Mouse (Mus musculus) midbrain, embryonic 12.5 days (tissue): Measurements from ENCODE around the gene Pitpnm2. TPM values are rescaled to one million over a fixed set of nuclear protein-coding genes. Genes with fewer than 3 reads are reported as not detected.
"Not testable (repeated sequence)": the region's sequence is repeated elsewhere in the genome, so short reads cannot be mapped to it uniquely, and the experiment has no call there.

Experiments
- ATAC-seq: fragments of 200-750 bp; cut with Nextera tagmentation; 2 replicates; pipeline ENCODE4 v1.8.0; 2017; ENCODE audit warnings: low read depth, moderate TSS enrichment, moderate library complexity; ENCODE audit not compliant: low FRiP score
- H3K27ac ChIP-seq: fragments of 300-500 bp; sonication (generic); replicated peaks from 2 replicates; pipeline ENCODE4 v1.5.1; 2016; ENCODE audit warnings: mild to moderate bottlenecking
- H3K27me3 ChIP-seq: fragments of 300-500 bp; sonication (generic); 2 replicates; pipeline ENCODE4 v1.6.1; 2016; ENCODE audit warnings: mild to moderate bottlenecking
- H3K36me3 ChIP-seq: fragments of 300-500 bp; sonication (generic); 2 replicates; pipeline ENCODE4 v1.6.1; 2016
- H3K4me1 ChIP-seq: fragments of 300-500 bp; sonication (generic); 2 replicates; pipeline ENCODE4 v1.6.1; 2016
- H3K4me2 ChIP-seq: fragments of 300-500 bp; sonication (generic); replicated peaks from 2 replicates; pipeline ENCODE4 v1.6.1; 2016; ENCODE audit warnings: mild to moderate bottlenecking, moderate library complexity
- H3K4me3 ChIP-seq: fragments of 300-500 bp; sonication (generic); 2 replicates; pipeline ENCODE4 v1.5.1; 2016; ENCODE audit warnings: mild to moderate bottlenecking
- H3K9ac ChIP-seq: fragments of 300-500 bp; sonication (generic); replicated peaks from 2 replicates; pipeline ENCODE4 v1.6.1; 2016; ENCODE audit warnings: mild to moderate bottlenecking, moderate library complexity
- H3K9me3 ChIP-seq: fragments of 300-500 bp; sonication (generic); 2 replicates; pipeline ENCODE4 v1.6.1; 2016; ENCODE audit warnings: mild to moderate bottlenecking
- WGBS: fragments of 180-500 bp; shearing (Covaris S2); methylation state at CpG from one replicate; pipeline ENCODE4 v1.1.7; 2016; 5-methylcytosine and 5-hydroxymethylcytosine counted together
- polyA plus RNA-seq: library from polyadenylated mRNA; unstranded; fragments of >200 nt; fragmentation: Nextera tagmentation; extraction: Ambion mirVana; gene quantifications from 2 replicates; pipeline ENCODE4 v1.2.1, GENCODE M21; 2016

Pitpnm2 gene
- polyA plus RNA-seq, 1 experiment from 2014 or later = 7.2 TPM

GRCm38 (mm10) chr5:124226494-124226893 is 23.1 kb downstream of the Pitpnm2 start:
- Histone ChIP-seq H3K4me3 (no peak overlapping the region), H3K27me3 (no peaks in the 10 kb centered on the region), H3K4me2 (no peak overlapping the region), H3K36me3 (no peaks in the 10 kb centered on the region), H3K4me1 (peaks cover 17% of the 10 kb centered on the region; the same call in 1 of the 2 replicates), H3K9me3 (no peaks in the 10 kb centered on the region), H3K27ac (no peak overlapping the region), H3K9ac (no peak overlapping the region)
- no peak for ATAC-seq
- WGBS = 93% methylated on average over 4 of the region's 4 CpGs

DNA sequence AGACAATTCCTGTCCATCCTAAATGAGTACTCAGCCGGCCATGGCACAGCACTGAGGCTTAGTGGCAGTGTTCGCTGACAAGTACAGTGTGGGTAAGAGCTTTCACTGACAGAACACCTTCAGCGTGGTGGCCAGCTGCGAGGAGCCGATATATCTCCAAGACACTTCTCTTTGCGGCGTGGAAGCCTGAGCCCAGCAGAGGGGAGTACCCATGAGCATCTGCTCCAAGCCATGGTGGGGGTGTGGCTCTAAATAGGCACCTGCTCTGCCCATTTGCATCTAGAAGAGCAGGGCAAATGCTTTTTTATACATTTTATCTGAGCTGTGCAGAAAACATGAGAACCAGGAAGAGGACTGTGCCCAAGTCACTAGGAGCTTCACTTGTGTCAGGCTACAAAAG is 23.7 kb downstream of the Pitpnm2 start:
- WGBS = 93% methylated on average over 7 of the region's 7 CpGs
- ATAC-seq = no peak
- Histone ChIP-seq H3K4me3 (no peak overlapping the region), H3K9ac (no peak overlapping the region), H3K4me2 (no peak overlapping the region), H3K9me3 (no peaks in the 10 kb centered on the region), H3K4me1 (peaks cover 22% of the 10 kb centered on the region; the same call in 1 of the 2 replicates), H3K27ac (no peak overlapping the region), H3K27me3 (no peaks in the 10 kb centered on the region), H3K36me3 (no peaks in the 10 kb centered on the region)

DNA sequence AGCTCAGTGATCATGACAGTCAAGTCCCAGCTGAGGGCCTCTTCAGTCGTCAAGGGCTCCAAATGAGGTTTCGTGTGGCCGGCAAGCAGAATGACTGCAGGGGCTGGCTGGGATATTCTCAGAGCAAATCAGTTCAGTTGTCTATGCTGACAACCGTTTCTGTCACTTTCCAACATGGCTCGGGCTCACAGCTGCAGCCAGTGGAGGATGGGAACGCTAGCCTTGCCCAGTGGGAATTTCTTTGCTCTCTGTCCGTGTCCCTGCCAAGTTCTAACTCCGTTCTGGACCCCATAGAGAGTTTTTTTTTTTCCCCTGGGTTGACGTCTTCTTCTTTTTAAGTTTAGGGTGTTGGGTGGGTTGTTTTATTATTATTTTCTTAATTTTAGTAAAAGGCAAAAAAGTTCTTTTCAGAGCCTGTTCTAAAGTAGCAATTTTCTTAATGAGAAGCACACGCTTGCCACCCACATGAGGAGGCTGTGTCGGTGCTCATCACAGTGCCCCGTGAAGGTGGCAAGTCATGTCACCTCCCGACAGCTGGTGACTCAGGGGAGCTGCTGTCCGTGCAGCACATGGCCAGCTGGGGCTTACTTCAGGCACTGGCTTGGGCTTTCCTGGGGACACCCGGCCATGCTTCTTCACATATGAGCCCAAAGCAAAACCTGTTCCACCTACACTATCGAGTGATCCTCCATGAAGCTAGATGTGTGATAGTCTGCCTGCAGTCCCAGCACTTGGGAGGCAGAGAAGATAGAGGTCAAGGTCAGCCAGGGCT is 25.1 kb downstream of the Pitpnm2 start:
- no peak for ATAC-seq
- H3K27me3 ChIP-seq = no peaks in the 10 kb centered on the region
- no peak overlapping the region for H3K9ac ChIP-seq
- H3K9me3 ChIP-seq = no peaks in the 10 kb centered on the region
- no peak overlapping the region for H3K27ac ChIP-seq
- peaks cover 24% of the 10 kb centered on the region; the same call in 1 of the 2 replicates for H3K4me1 ChIP-seq
- WGBS = 75% methylated on average over 16 of the region's 16 CpGs
- no peak overlapping the region for H3K4me2 ChIP-seq
- H3K4me3 ChIP-seq = no peak overlapping the region
- no peaks in the 10 kb centered on the region for H3K36me3 ChIP-seq

GRCm38 (mm10) chr5:124223574-124223973 is 26.0 kb downstream of the Pitpnm2 start:
- no peak overlapping the region for H3K9ac ChIP-seq
- no peak for ATAC-seq
- WGBS = 84% methylated on average over 8 of the region's 8 CpGs
- no peaks in the 10 kb centered on the region for H3K27me3 ChIP-seq
- H3K9me3 ChIP-seq = no peaks in the 10 kb centered on the region
- no peak overlapping the region for H3K4me2 ChIP-seq
- H3K4me3 ChIP-seq = no peak overlapping the region
- H3K4me1 ChIP-seq = peaks cover 27% of the 10 kb centered on the region; the same call in 1 of the 2 replicates
- no peaks in the 10 kb centered on the region for H3K36me3 ChIP-seq
- H3K27ac ChIP-seq = no peak overlapping the region

DNA sequence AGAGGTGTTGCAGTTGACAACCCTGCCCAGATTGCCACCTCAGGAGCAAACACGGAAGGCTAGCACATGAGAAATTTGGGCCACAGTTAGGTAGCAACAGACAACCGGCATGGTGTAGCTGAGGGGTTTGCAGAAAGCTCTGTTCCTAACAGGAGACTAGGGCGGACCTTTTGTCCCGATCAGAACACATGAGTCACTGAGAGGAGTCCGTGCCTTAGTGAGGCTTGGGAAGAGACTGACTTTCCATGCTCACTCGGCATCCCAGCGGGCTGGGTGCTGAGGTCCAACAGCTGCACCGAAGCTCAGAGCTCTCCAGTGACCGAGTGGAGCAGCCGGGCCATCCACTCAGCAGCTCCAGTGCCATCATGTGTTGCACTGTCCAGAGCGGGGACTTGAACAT is 26.9 kb downstream of the Pitpnm2 start:
- H3K36me3 ChIP-seq = no peaks in the 10 kb centered on the region
- H3K27ac ChIP-seq = no peak overlapping the region
- H3K27me3 ChIP-seq = no peaks in the 10 kb centered on the region
- no peak for ATAC-seq
- no peak overlapping the region for H3K9ac ChIP-seq
- no peak overlapping the region for H3K4me2 ChIP-seq
- H3K4me3 ChIP-seq = no peak overlapping the region
- H3K9me3 ChIP-seq = no peaks in the 10 kb centered on the region
- H3K4me1 ChIP-seq = peaks cover 31% of the 10 kb centered on the region
- 93% methylated on average over 11 of the region's 11 CpGs for WGBS

DNA sequence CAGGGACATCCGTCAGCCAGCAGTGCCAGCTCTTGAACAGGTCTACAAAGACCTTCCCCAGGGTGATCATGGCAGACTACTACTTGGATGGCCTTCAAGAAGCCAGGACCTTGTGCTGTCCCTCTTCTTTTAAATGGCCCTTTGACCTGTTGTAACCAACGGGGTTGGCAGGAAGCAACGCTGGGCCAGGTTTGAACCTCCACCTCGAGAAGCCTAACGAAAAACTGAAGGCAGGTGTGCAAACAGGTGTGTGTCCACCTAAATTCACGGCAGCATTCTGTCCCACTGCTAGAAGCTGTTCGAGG is 27.9 kb downstream of the Pitpnm2 start:
- Histone ChIP-seq H3K9me3 (no peaks in the 10 kb centered on the region), H3K27me3 (no peaks in the 10 kb centered on the region), H3K27ac (no peak overlapping the region), H3K9ac (no peak overlapping the region), H3K36me3 (no peaks in the 10 kb centered on the region), H3K4me2 (no peak overlapping the region), H3K4me3 (no peak overlapping the region), H3K4me1 (peaks cover 24% of the 10 kb centered on the region)
- no peak for ATAC-seq
- 89% methylated on average over 7 of the region's 7 CpGs for WGBS

DNA sequence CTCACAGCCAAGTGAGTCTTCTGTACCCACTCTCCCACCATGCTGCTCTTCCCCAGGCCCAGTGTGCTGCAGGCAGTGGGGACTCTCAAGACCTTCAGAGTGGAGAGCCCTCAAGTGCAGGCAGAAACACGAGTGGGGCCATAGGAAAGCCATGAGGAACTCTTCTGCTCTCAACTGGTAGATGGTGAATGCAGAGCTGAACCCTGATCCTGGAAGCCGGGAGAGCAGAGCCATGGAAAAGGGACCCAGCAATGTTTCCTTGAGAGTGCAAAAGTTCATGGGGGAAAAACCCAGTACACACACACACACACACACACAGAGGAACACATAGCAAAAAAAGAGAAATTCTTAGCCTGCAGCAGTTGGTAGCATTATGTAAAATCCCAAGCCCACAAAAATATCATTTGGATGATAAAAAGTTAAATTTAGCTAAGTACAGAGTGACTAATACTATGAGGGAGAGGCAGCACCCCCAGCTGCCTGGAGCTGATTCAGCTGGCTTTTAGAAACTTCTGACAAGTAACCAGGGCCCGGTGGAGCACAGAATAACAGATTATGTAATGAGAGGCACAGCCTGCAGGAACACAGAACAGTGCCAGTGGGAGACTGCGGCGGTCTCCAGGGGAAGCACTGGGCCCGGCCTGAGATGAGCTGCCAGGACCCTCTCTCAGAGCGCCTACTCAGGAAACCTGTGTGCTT is 28.4 kb downstream of the Pitpnm2 start:
- Histone ChIP-seq H3K9me3 (no peaks in the 10 kb centered on the region), H3K4me2 (no peak overlapping the region), H3K36me3 (no peaks in the 10 kb centered on the region), H3K27ac (no peak overlapping the region), H3K27me3 (no peaks in the 10 kb centered on the region), H3K4me3 (no peak overlapping the region), H3K9ac (no peak overlapping the region), H3K4me1 (peaks cover 22% of the 10 kb centered on the region)
- ATAC-seq = no peak
- WGBS = 71% methylated on average over 7 of the region's 7 CpGs

- Histone ChIP-seq H3K27ac (no peak overlapping the region), H3K4me3 (no peak overlapping the region), H3K9me3 (no peaks in the 10 kb centered on the region), H3K36me3 (no peaks in the 10 kb centered on the region), H3K4me1 (peaks cover 22% of the 10 kb centered on the region), H3K4me2 (no peak overlapping the region), H3K27me3 (no peaks in the 10 kb centered on the region), H3K9ac (no peak overlapping the region)
- WGBS = 85% methylated on average over 5 of the region's 5 CpGs
- no peak for ATAC-seq
Observed at GRCm38 (mm10) chr5:124220551-124220950, 29.0 kb downstream of the Pitpnm2 start.

DNA sequence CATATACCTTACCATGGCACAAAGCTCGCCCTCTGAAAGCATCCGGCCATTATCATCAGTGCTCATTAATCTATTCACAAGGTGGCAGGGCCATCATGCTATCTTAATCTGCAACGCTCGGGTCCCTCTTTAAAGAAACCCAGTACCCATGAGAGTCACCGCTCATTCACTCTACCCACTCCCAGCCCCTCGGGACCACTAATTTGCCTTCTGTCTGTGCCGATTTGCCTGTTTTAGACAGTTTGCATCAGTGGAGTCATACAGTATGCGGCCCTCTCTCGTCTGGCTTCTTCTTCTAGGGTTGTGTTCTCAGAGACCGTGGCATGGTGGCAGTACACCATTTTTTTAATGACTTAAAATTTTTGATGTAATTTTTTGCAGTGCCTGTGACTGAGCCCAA is 30.1 kb downstream of the Pitpnm2 start:
- H3K9me3 ChIP-seq = no peaks in the 10 kb centered on the region
- ATAC-seq = no peak
- no peak overlapping the region for H3K27ac ChIP-seq

DNA sequence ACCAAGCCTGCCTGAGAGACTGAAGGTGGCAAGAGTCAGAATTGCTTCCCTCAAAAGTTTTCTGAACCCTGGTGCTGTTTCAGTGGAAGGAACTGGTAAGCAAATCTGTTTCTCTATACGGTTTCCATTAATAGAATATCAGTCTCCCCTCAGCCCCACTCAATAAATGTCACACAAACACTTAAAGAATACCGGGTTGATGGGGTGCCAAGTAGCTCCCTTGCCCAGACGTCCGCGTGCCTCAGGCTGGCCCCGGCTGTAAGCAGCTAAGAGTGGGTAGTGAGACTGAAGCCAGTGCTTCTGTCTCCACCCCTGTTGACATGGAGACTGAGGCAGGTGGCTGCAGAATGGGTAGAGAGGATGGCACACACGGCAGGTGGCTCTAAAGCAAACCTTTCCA is 30.6 kb downstream of the Pitpnm2 start:
- Histone ChIP-seq H3K9ac (no peak overlapping the region), H3K4me3 (no peak overlapping the region), H3K27ac (no peak overlapping the region), H3K27me3 (no peaks in the 10 kb centered on the region), H3K4me1 (peaks cover 22% of the 10 kb centered on the region), H3K4me2 (no peak overlapping the region), H3K36me3 (no peaks in the 10 kb centered on the region), H3K9me3 (no peaks in the 10 kb centered on the region)
- WGBS = 86% methylated on average over 7 of the region's 7 CpGs
- no peak for ATAC-seq

More for the DNA sequence above, 30.1 kb downstream of the Pitpnm2 start:
- H3K4me1 ChIP-seq = peaks cover 22% of the 10 kb centered on the region
- no peak overlapping the region for H3K4me3 ChIP-seq
- H3K36me3 ChIP-seq = no peaks in the 10 kb centered on the region
- H3K4me2 ChIP-seq = no peak overlapping the region
- H3K27me3 ChIP-seq = no peaks in the 10 kb centered on the region
- 81% methylated on average over 10 of the region's 10 CpGs for WGBS
- no peak overlapping the region for H3K9ac ChIP-seq

DNA sequence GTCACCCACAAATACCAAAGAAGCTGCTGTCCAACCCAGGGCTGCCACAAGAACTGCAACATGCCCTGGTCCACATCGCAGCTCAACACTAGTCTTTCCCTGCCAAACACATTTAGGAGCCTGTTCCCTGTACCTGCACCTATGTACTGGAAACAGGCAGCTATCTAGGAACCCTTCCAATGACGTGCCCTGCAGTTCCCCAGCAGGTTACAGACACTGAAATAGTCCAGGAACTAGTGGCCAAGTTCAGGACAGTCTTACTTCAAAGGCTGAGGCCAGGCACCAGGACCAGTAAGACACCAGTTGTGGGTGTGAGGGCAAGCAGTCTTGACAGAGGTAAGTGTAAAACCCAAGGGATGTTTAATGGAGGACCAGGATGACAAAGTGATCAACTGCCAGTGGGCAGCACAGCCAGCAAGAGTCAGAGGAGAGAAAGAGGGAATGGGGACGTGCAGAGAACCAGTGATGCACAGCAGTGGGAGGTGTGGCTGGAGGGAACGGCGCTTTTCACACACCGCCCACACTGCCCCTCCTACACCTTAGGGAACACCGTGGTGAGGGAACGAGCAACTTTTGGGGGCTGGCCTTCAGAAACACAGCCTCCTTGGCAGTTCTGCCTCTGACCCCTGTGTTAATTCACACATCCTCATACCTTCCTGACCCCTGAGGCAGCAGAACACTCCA is 31.9 kb downstream of the Pitpnm2 start:
- no peak overlapping the region for H3K4me3 ChIP-seq
- no peaks in the 10 kb centered on the region for H3K36me3 ChIP-seq
- WGBS = 48% methylated on average over 8 of the region's 8 CpGs
- no peak for ATAC-seq
- H3K9me3 ChIP-seq = no peaks in the 10 kb centered on the region
- H3K27ac ChIP-seq = no peak overlapping the region
- H3K4me1 ChIP-seq = peaks cover 22% of the 10 kb centered on the region
- no peaks in the 10 kb centered on the region for H3K27me3 ChIP-seq
- H3K4me2 ChIP-seq = no peak overlapping the region
- H3K9ac ChIP-seq = no peak overlapping the region

- H3K9ac ChIP-seq, H3K27me3 ChIP-seq, ATAC-seq, H3K27ac ChIP-seq, H3K36me3 ChIP-seq, H3K4me2 ChIP-seq, H3K9me3 ChIP-seq, H3K4me3 ChIP-seq: not testable (repeated sequence)
- H3K4me1 ChIP-seq = peaks cover 22% of the 10 kb centered on the region
- WGBS = 82% methylated on average over 5 of the region's 5 CpGs
Observed at GRCm38 (mm10) chr5:124217092-124217491, 32.5 kb downstream of the Pitpnm2 start.
